In the genomic region with DNA sequence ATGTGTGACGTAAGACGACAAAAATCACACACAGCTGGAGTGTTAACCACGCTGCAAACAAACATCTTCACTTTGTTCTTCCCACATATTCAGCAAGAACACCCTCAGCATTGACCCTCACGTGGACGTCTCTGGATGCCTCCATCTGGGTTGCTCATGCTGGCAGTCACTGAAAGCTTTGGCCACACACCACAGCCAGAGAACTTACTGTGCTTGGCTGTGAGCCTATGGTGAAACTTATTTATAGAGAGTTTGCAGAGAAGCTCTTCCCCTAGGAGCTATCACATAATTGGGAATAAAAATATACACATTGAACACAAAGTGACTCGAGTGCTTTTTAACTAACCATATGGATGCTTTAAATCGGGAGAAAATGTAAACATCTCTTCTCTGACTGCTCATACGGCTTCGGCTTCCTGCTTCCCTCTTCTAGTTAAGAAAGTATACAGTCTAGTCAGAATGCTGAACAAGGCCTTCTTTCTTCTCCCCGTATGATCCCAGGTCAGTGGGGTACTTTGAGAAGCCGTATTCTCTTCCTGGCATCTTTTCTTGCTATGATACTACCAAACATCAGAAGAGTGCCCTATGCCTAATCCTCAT, we compare ENCODE assay signal across 11 mouse cellular contexts.
DNase-seq lines count a peak whose midpoint lies in the region; ATAC-seq and TF ChIP-seq lines count a peak whose summit lies in the region.
"Had no signal": no experiment of that assay in that cellular context is flagged by ENCODE, and none has a peak within 500 bp of the region (broad histone marks: within the 10 kb centered on the region; RNA-seq: fewer than 3 reads in every experiment).

No protein-coding gene starts in this region.

- no peaks in the 10 kb centered on the region for H3K9me3 ChIP-seq in heart, embryonic 10.5 days
- no peaks in the 10 kb centered on the region for H3K9me3 ChIP-seq in forebrain, embryonic 11.5 days (ENCODE audit: control insufficient read depth, low read length)
- H3K9me3 ChIP-seq: kidney, embryonic 15.5 days; liver, embryonic 13.5 days had no signal

- no peak for TF ChIP-seq CTCF in heart, adult 2 months (IDR thresholded peaks at IDR 0.05)

- intact Hi-C loops in heart, adult 2 months (cut with DNase I), result no loop called here
- intact Hi-C loops in heart, postnatal 36 days (cut with DNase I), result no loop called here

- peaks cover 3% of the 10 kb centered on the region; the same call in 1 of the 2 replicates for H3K36me3 ChIP-seq in heart, adult 2 months (ENCODE audit: control insufficient read depth, insufficient read depth, low read length)
- no peaks in the 10 kb centered on the region for H3K36me3 ChIP-seq in heart, embryonic 10.5 days
- H3K36me3 ChIP-seq in forebrain, embryonic 11.5 days (ENCODE audit: control insufficient read depth, insufficient read depth, low read length), result no peaks in the 10 kb centered on the region
- H3K36me3 ChIP-seq: kidney, embryonic 15.5 days; liver, embryonic 13.5 days had no signal

- H3K4me2 ChIP-seq in forebrain, embryonic 11.5 days (ENCODE audit: low read depth, low read length, severe bottlenecking), result no peak overlapping the region
- H3K4me2 ChIP-seq: kidney, embryonic 15.5 days; liver, embryonic 13.5 days had no signal

- H3K4me3 ChIP-seq in heart, adult 2 months, result no peak overlapping the region
- no peak overlapping the region for H3K4me3 ChIP-seq in heart, embryonic 10.5 days
- no peak overlapping the region for H3K4me3 ChIP-seq in forebrain, embryonic 11.5 days (ENCODE audit: low read depth, low read length)
- H3K4me3 ChIP-seq: kidney, embryonic 15.5 days; liver, embryonic 13.5 days had no signal

- H3K27me3 ChIP-seq in heart, adult 2 months (ENCODE audit: control insufficient read depth, insufficient read depth, low read length), result no peaks in the 10 kb centered on the region
- no peaks in the 10 kb centered on the region for H3K27me3 ChIP-seq in heart, embryonic 10.5 days (ENCODE audit: insufficient read depth, poor library complexity, severe bottlenecking)
- no peaks in the 10 kb centered on the region for H3K27me3 ChIP-seq in forebrain, embryonic 11.5 days (ENCODE audit: control insufficient read depth, insufficient read depth, low read length)
- H3K27me3 ChIP-seq: kidney, embryonic 15.5 days; liver, embryonic 13.5 days had no signal

- no peak for TF ChIP-seq POLR2A in heart, adult 2 months (IDR thresholded peaks at IDR 0.05; ENCODE audit: insufficient read depth, low read depth, low read length)

- 0 out of 2 replicates have a peak, but pooled peaks have one; percentile 50 for TF ChIP-seq EP300 in heart, adult 2 months (IDR thresholded peaks at IDR 0.05; ENCODE audit: insufficient read depth, low read depth, low read length)

- peak overlapping the region; percentile 17 for H3K27ac ChIP-seq in heart, adult 2 months
- H3K27ac ChIP-seq in heart, embryonic 10.5 days, result no peak overlapping the region
- H3K27ac ChIP-seq in forebrain, embryonic 11.5 days (ENCODE audit: low read depth, low read length), result no peak overlapping the region
- H3K27ac ChIP-seq: kidney, embryonic 15.5 days; liver, embryonic 13.5 days had no signal

- H3K79me2 ChIP-seq in heart, adult 2 months (replicated peaks; ENCODE audit: control insufficient read depth, insufficient read depth, low read length), result no peaks in the 10 kb centered on the region

- no peak overlapping the region for H3K9ac ChIP-seq in heart, adult 2 months (ENCODE audit: low read depth, low read length)
- H3K9ac ChIP-seq in forebrain, embryonic 11.5 days (ENCODE audit: low read length), result no peak overlapping the region
- H3K9ac ChIP-seq: kidney, embryonic 15.5 days; liver, embryonic 13.5 days had no signal

- no peaks in the 10 kb centered on the region for H3K4me1 ChIP-seq in heart, adult 2 months (ENCODE audit: control insufficient read depth, insufficient read depth, low read length)
- no peaks in the 10 kb centered on the region for H3K4me1 ChIP-seq in heart, embryonic 10.5 days
- no peaks in the 10 kb centered on the region for H3K4me1 ChIP-seq in forebrain, embryonic 11.5 days (replicated peaks; ENCODE audit: control insufficient read depth, insufficient read depth, low read length)
- H3K4me1 ChIP-seq: kidney, embryonic 15.5 days; liver, embryonic 13.5 days had no signal

- peak; percentile 23 to 61 for DNase-seq in heart, adult 2 months
- DNase-seq in heart, embryonic 10.5 days (ENCODE audit: low spot score), result no peak
- peak; percentile 10 for DNase-seq in fibroblast of lung, adult 2 months (ENCODE audit: low read depth)
- peak; percentile 34 to 36 for DNase-seq in heart, postnatal 36 days
- peak; percentile 45 for DNase-seq in lung, postnatal 25 days (ENCODE audit: low spot score)
- DNase-seq in thymus, postnatal 14 days, result no peak
- DNase-seq in kidney, adult 18-20 months, result no peak
- DNase-seq in forebrain, embryonic 11.5 days (ENCODE audit: low spot score), result no peak
- DNase-seq: liver, embryonic 13.5 days had no signal

- 46% methylated on average over 11 of the region's 11 CpGs for WGBS in heart, adult 2 months
- WGBS in heart, embryonic 10.5 days, result 77% methylated on average over 11 of the region's 11 CpGs
- 81% methylated on average over 11 of the region's 11 CpGs for WGBS in forebrain, embryonic 11.5 days

- no peak for ATAC-seq in forebrain, embryonic 11.5 days (replicated peaks; ENCODE audit: low FRiP score)
- ATAC-seq: forebrain, embryonic 14.5 days had no signal

Comparison
In these comparisons a context has a peak if more than half of its experiments do, and no peak if none do; other contexts are left out.
1. DNase-seq: peak in heart, adult 2 months (2 of 2), fibroblast of lung, adult 2 months (single experiment), heart, postnatal 36 days (2 of 2) and lung, postnatal 25 days (single experiment); none in heart, embryonic 10.5 days (single experiment), thymus, postnatal 14 days (single experiment), kidney, adult 18-20 months (single experiment) and forebrain, embryonic 11.5 days (single experiment).